Mouse (Mus musculus) fibroblast of lung, adult 2 months (primary cell): ENCODE measurements around the gene Mob3b.

Source experiments
- DNase-seq: peaks from one replicate; pipeline ENCODE4 v3.0.0-alpha.2; 2011; ENCODE audit warnings: low read depth

The Mob3b gene

DNA sequence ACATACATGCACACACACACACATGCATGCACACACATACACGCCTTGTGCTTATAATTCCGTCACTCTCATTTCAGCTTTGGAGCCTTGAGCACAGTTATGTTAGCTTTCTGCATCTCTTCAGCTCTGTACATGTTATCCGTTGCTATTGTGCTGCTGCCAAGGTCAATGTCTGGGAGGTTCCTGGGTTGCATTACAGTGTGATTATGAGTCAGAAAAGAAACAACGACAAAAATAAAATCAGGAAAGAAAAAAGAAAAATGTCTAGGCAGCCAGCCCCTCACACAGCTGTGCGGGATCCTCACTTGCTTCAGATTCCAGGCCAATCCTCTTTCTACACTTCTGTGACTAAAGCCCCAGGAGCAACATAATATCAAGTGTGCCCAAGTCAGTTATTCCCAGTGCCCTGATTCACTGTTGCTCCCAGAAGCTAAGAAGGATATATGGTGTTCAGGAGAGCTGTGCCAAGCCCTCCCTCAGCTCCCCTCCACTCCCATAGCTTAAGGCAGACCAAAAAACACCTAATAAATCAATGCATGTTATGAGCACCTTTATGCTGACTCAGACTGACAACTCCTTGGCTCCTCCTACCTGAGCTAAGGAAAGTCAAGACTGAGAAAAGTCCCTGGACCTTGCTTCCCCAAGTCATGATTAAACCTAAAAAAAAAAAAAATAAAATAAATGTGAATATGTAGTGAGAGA is 152.1 kb downstream of the Mob3b start:
- peak; percentile 65 for DNase-seq

DNA sequence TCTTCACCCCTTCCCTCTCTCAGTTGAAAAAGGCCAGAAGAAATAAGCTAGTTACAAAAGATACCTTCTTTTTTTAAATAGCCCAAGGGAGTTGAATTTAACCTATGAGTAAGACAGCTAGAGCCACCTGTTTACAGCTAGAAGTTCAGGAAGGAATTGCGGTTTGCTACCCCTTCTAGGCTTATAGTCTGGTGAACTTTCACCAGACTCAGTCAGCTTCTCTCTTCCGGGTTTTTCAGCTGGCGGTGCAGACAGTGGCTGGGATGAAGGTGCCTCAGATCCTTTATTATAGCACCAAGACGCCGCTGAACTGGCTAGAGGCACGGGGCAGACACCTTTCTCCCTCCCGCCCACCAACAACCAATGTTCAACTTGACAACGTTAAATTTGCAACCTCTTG is 152.8 kb downstream of the Mob3b start:
- no peak for DNase-seq

DNA sequence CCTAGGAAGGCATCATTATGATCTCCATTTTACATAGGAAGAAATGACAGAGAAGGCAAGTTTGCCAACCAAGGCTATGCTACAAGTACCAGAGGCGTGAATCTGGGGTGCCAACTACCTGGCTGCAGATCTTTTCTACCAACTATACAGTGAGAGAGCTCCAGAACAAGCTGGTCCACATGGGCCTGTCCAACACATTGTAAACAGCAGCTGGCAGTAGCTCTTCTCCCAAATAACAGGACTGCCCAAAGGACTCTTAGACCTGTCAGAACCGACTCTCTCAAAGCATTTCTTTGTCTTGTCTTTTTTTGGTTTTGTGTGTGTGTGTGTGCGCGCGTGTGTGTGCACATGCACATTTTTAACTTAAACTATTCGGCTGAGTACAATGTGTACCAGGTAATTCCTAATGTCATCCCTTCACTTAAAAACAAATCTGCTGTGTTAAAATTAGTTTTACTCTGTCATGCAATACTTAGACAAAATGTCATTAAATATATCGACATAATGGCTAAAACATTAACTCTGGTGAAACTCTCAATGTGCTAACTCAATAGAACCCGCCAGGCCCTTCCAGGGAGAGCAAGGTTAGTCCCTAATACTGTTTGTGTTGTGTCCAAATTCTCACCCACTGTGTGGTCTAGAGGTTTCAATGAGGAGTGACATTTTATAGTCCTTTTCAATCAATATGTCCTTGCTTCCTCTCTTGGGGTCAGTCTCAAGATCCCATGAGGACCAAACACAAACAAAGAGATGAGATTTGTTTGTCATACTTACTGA is 153.5 kb downstream of the Mob3b start:
- no peak for DNase-seq

DNA sequence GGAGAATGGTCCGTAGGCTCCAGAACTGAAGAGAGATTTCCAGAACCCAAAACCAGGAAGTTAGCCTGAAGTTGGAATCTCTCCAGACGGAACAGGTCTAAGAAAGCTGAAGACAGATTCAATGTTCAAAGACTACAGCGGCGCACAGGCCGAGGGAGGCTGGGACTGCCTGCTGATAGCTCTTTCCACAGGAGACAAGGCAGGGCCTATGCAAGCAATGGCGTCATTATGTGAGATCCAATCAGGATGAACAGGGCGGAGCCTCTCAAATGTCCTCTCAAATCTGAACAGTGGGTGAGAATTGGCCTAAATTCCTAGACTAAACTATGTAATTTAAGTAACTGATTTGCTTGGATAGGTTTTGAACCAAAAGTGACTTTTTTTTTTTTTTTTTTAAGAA is 160.7 kb downstream of the Mob3b start:
- no peak for DNase-seq

DNA sequence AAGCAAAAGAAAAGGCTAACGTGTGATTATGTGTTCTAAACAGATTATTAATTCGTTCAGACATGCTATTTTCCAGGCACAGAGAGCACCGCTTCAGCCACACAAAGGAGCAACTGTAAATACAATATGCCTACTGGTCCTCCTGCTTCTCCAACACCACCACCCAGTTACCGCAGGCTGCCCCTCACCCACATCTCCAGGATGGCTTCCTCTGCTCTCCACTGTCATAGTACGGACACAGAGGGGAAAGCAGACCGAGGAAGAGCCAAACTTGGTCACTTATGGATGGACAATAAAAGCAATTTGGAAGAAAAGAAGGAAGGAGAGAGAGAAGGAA is 163.7 kb downstream of the Mob3b start:
- DNase-seq, result no peak

DNA sequence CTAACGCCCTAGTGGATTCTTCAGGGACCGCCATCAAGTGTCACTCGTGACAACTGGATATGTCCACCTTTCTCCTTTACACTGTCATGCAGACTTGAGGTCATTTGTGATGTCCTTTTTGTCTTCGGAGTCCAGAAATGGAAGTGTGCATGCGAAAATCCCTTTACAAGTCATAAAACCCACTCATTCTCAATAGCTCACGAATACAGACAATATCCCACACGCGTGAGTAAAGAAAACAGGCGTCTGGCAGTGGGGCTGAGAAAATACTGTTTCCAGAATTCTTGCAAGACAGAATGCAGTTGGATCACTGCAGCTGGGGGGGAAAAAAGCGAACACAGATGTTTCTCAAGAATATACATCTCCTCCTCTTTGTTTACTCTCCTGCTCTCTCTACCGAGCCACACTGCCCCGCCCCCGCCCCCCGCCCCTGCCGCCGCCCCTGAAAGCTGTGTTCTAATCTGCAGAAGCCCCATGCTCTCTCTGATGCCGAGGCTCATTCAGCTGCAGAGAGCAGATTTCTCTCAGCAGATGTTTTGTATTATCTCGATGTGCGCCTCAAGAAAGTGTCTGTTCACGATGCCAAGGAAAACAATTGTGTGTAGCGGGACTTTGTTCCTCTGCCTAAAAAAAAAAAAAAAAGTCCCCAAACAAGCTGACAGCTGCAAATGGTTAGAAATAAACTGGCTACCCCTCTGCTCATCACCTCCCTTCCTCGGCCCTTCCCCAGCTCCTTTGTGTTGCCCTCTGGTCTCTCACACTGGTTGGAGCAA is 164.2 kb downstream of the Mob3b start:
- DNase-seq, result no peak

DNA sequence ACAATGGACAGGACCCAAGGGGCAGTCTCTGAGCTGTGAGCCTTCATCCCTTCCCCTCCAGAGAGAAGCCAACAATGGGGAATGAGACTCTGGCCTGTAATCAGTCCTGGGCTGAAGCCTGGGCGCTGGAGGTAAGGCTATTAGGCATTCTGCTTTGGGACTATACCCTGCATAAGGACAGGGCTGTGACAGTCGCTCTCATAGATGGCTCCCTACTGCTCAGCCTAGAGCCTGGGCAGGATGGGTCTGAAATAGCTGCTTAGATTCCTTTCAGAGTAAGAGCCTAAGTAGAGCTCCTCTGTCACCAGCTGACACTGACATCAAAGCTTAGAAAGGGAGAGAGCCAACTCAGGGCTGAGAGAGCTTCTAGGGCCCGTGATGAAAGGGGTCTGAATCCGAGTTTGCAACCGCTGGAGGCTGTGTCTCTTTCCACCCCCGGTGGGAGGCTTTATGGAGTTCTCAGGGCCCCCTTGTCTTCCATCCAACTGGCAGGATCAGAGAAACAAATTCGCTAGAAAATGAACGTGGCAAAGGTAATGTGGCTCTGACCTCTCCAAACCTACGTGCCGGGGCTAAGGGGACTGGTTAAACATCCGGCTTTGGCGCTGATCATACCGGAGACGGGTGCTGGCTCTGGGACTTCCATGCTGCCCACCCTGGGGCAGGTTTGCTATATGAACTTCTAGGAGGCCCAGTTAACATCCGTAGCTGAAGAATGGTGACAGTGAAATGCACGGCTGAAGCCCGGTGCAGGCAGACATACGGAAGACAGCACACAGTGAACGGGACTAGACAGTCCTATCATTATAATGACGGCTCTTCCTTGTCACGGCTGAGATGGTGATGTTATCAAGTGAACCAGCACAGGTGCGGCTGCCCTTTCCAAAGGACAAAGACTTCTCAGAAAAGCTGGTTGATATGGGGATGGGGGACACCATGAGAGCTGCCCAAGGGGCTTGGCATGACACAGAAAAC is 165.1 kb downstream of the Mob3b start:
- no peak for DNase-seq

DNA sequence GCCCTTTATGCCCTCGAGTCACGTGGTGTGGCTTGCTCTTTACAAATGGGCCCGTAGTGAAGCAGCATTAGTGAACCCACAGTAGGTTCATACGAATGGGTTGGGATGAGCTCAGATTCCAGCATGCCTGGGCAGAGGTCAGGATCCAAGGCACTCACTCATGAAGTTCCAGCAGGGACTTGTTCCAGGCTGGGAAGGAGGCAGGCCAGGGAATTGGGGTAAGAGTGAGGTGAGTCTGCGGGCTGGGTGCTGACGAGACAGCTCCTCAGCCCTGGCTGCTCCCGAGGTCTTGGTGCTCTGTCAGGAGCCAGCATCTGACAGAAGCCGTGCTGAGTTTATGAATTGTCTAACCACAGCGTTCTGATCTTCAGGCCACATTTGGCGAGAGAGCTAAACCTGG is 166.2 kb downstream of the Mob3b start:
- DNase-seq, result peak; percentile 79

DNA sequence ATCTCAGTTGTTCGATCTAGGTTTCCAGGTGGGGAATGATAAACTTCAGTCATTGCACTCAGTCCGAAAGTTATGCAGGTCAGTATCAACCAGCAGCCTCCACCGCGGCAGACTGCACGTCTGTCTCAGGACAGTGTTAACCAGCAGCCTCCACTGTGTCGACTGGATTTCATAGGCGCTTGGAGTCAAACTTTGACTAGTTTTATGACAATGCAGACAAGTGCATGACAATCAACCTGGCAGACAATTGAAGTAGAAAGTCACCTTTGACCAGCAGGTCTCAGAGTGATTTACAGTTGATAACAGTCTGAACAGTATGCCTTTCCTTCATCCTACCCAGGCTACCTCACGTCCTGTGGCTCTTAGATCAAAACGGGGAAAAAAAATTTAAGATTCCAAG is 166.6 kb downstream of the Mob3b start:
- no peak for DNase-seq

DNA sequence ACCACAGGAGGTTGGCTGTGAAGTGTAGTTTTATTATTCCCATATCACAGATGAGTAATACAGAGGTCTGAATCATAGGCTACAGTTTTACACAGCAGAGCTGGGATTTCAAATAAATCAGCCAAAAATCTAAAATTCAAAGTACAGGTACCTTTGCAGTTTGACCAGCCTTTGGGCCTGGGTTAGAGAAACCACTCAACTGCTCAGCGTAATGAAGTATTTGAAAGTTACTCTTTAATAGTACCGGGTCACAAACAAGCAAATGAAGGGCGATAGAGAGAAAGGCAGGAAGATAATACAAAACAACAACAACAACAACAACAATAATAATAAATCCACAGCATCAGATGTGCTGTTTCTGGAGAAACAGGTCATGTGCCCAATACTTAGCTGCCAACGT is 169.7 kb downstream of the Mob3b start:
- no peak for DNase-seq

DNA sequence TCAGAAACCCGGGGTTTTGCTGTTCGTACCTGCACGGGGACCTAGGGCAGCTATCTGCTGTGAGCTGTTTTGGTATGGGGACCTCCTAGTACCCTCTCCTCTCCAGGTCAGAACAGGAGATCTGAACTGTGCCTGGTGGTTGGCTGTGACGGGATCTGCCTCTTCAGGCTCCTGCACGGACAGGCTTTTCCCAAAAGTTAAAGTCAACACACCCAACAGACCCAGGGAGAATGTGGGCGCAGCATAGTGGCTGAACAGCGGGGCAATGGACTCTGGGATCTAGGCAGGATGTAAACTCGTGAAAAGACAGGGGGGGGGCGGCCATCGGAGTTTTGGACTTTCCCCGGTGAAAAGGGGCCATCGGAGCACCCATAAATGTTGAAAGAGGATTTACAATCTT is 170.2 kb downstream of the Mob3b start:
- no peak for DNase-seq

DNA sequence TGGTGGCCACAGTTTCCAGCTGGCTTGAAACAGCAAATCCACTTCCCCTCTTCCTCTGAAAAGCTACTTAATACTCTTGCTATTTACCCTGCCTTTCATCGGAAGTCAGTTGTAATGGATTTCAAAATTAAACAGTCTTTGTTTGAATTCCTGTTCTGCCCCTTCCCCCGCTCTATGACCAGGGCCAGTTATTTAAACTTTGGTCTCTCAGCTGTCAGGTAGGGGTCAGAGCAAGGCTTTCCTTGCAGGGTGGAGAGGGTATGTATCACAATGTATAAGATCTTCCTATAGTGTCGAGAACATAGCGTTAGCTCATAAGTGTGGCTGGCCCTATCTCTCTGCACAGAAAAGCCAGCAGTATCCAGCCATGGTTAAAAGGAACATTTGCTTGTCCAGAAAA is 170.6 kb downstream of the Mob3b start:
- no peak for DNase-seq

DNA sequence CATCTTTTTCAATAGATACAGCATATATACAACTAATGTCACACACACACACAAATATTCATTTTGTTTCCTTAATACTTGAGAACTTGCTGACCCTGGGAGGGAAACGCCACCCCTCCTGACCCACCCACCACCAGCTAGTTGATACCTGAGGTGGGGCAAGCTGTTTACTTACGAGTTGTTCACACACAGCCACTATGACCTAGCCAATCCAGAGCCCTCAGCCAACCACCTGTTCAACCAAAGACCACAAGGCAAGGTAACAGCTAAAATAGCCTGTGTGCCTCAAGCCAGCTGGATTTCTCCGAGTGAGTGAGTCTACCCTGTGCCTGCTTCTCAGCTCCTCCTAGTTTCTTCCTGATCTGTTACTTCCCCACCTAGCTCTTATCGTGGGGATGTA is 172.9 kb downstream of the Mob3b start:
- no peak for DNase-seq

DNA sequence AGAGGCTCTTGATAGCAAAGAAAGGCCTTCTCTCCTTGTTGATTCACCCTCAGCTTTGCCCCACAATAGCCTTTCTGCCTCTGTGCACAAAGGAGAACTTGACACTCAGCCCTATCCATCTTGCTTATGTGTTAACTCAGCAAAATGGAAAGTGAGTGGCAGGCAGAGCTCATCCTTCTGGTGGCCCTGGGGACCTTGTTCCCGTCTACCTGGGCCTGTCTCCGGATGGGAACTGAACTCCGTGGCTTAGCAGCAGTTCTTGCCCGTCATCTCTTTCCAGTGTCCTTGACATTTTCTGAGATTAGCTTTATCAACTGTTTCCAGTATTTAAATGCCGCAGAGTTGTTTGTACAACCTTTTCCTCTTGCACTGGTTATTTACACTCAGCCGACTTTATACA is 173.8 kb downstream of the Mob3b start:
- no peak for DNase-seq

DNA sequence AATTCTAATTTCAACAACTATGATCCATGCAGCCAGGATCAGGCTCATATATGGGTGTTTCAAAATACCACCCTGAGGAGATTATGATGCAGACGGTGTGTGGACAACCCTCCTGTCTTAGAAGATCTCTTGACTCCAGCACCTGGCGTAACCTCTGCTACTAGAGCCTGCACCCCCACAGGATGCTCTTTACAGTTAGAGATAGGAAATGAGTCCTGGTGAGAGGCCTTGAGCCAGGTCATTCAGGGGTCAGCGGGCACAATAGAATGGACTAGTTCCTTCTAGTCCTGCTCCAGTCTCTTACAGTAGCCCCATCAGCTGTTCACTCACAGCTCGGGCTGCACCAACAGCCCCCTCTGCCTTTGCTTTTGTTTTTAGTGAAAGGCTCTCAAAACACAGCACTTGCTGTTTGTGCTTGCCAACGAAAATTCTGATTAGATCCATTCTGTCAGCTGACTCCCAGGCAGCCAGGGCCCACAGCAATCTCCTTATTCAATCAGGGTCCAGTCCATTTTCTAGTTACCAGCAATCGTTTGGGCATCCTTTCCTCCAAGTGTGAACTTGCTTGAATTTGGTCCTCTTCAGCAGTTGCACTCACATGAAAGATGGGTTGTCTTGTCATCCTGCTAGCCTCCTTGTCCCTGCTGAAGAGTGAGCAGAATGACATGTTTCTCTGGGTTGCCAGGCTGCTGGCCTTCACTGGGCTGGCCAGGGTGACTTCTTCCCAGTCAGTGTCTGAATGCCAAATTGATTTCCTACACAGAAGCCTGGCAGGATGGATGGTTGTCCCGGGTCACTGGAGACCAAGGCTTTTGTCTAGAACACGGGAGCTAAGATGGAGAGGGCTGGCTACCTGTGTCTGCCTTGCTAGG is 175.7 kb downstream of the Mob3b start:
- DNase-seq, result no peak

DNA sequence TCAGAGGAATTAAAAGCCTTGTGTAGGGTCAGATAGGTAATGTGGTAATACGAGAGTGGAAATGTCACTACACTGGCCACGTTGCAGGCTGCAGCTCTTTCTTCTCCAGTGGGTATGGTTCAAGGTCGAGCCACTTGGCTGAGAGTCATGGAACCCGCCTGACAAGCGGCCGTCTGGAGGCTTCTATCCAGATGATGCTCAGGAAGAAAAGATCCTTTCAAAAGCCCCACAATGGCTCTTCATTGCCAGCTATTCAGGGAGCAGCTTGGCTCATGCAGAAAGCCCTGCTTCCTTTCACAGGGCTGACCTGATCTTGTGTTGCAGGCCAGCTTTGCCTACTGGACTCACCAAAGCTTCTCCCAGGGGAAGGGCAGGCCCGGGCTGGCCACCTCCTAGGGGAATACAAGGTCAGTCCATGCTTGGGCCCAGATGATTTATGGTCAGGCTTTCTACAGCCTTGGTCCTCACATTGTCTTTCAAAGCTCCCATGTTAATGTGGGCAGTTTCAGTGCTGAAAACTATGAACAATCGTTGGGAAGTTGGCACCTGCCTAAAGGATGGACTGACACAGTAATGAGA is 176.7 kb downstream of the Mob3b start:
- DNase-seq, result no peak

DNA sequence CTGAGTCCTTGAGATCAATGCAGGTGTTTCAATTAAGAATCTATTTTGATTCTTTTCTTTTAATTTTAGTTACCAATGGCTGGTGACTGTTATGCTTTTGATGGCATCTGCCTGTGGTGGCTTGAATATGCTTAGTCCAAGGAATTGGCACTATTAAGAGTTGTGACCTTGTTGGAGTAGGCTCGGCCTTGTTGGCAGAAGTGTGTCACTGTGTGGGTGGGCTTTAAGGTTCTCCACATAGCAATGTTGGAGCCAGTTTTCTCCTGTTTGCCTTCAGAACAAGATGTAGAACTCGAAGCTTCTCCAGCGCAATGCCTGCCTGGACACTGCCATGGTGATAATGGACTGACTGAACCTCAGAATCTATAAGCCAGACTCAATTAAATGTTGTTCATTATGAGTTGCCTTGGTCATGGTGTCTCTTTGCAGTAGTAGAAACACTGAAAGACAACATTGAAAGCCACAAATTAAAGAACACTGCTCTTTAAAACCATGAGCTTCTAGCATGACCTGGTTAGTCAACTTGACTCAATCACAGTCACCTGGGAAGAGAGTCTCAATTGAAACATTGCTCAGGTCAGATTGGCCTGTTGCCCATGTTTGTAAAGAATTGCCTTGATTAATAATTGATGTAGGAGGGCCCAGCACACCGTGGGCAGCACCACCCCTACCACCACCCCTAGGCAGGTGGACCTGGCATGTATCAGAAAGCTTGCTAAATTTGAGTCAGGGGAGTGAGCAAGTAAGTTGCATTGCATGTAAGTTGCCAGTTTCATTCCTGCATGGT is 180.2 kb downstream of the Mob3b start:
- DNase-seq, result no peak

DNA sequence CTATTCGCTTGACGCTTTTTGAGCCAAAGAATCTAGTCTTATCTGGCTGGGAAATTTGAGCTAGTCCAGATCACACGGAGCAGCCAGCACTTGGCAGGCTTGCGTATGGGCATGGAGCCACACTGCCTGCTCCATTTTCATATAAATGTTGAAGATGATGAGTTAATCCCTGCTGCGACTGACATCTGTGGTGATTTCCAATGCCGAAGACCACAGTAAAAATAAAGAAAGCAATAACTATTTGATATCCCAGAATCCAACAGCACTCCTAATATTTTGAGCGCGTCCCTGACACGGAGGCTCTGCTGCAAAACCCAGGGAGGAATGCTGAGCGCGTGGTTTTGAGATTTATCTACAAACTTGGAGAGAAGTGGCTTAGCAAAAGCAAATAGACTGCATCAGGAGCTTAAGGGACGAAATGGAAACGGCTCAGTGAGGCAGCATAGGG is 180.9 kb downstream of the Mob3b start:
- no peak for DNase-seq

DNA sequence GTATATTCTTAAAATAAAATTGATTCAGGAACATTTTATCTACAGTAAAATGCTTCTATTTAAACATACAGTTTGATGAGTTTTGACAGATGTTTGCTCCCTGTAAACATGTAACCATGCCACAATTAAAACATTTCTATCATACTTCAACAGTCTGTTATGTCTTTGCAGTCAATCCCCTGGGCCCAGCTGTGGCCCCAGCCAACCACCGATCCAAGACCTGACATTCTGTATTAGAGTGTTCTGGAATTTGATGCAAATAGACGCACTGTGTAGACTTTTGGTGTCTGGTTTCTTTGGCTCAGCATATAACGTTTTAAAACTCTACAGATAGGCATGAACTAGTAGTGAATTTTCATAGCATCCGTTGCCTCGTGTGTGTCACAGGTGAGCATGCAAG is 182.5 kb downstream of the Mob3b start:
- DNase-seq, result no peak

DNA sequence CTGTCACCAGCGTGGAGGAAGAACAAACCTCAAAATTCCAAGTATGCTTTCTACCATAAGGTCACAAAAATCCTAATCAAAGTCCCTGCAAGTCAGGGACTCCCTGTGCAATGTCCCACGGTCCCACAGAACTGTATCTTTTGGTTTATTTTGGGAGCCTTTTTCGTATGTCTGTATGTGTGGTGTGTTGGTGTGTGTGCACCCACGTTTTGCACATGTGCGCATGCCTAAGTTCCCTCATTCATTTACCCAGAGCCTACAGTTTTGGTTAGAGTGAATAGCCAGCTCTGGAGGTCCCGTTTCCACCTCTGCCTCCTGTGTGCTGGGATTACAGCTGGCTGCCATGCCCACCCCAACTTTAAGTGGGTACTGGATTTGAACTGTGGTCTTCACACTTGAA is 189.7 kb downstream of the Mob3b start:
- DNase-seq, result no peak
